Comparison of ENCODE assay signal across 13 mouse cellular contexts in genomic region chr5:121930261-121930660, GRCm38 (mm10).
DNase-seq lines count a peak whose midpoint lies in the region; ATAC-seq and TF ChIP-seq lines count a peak whose summit lies in the region.
"Had no signal": no experiment of that assay in that cellular context is flagged by ENCODE, and none has a peak within 500 bp of the region (broad histone marks: within the 10 kb centered on the region; RNA-seq: fewer than 3 reads in every experiment).

No protein-coding gene starts in this region.

- peak; percentile 43 for ATAC-seq in kidney, embryonic 14.5 days (ENCODE audit: low FRiP score, low TSS enrichment)
- no peak for ATAC-seq in midbrain, embryonic 16.5 days
- no peak for ATAC-seq in midbrain, postnatal 0 days (ENCODE audit: low FRiP score)
- ATAC-seq in hindbrain, embryonic 13.5 days (ENCODE audit: low FRiP score), result peak; percentile 46; the same call in 1 of the 2 replicates

- H3K4me3 ChIP-seq in kidney, embryonic 14.5 days (ENCODE audit: low read length), result no peak overlapping the region
- no peak overlapping the region for H3K4me3 ChIP-seq in midbrain, embryonic 16.5 days (ENCODE audit: low read depth, low read length)
- H3K4me3 ChIP-seq in midbrain, postnatal 0 days (ENCODE audit: low read depth, low read length), result no peak overlapping the region
- no peak overlapping the region for H3K4me3 ChIP-seq in hindbrain, embryonic 13.5 days
- H3K4me3 ChIP-seq: liver, embryonic 13.5 days had no signal

- H3K27me3 ChIP-seq in kidney, embryonic 14.5 days (ENCODE audit: control insufficient read depth, insufficient read depth, low read length), result peaks cover 6% of the 10 kb centered on the region
- no peaks in the 10 kb centered on the region for H3K27me3 ChIP-seq in midbrain, embryonic 16.5 days (ENCODE audit: control insufficient read depth, insufficient read depth, low read depth, low read length)
- no peaks in the 10 kb centered on the region for H3K27me3 ChIP-seq in midbrain, postnatal 0 days (ENCODE audit: insufficient read depth, low read length)
- no peaks in the 10 kb centered on the region; the same call in 1 of the 2 replicates for H3K27me3 ChIP-seq in hindbrain, embryonic 13.5 days

- WGBS in kidney, embryonic 14.5 days, result 14% methylated on average over 9 of the region's 9 CpGs
- 78% methylated on average over 9 of the region's 9 CpGs for WGBS in midbrain, embryonic 16.5 days
- 86% methylated on average over 9 of the region's 9 CpGs for WGBS in midbrain, postnatal 0 days
- WGBS in hindbrain, embryonic 13.5 days, result 29% methylated on average over 9 of the region's 9 CpGs

- H3K36me3 ChIP-seq in kidney, embryonic 14.5 days (ENCODE audit: control insufficient read depth, insufficient read depth, low read length), result no peaks in the 10 kb centered on the region
- H3K36me3 ChIP-seq in midbrain, embryonic 16.5 days (ENCODE audit: control insufficient read depth, insufficient read depth, low read length), result no peaks in the 10 kb centered on the region
- H3K36me3 ChIP-seq in midbrain, postnatal 0 days (ENCODE audit: insufficient read depth, low read length), result no peaks in the 10 kb centered on the region
- no peaks in the 10 kb centered on the region for H3K36me3 ChIP-seq in hindbrain, embryonic 13.5 days
- H3K36me3 ChIP-seq: liver, embryonic 13.5 days had no signal

- H3K4me2 ChIP-seq in kidney, embryonic 14.5 days (replicated peaks; ENCODE audit: low read depth, low read length), result no peak overlapping the region
- no peak overlapping the region for H3K4me2 ChIP-seq in midbrain, embryonic 16.5 days (ENCODE audit: low read length)
- H3K4me2 ChIP-seq in midbrain, postnatal 0 days (ENCODE audit: low read depth, low read length, poor library complexity, severe bottlenecking), result no peak overlapping the region
- no peak overlapping the region for H3K4me2 ChIP-seq in hindbrain, embryonic 13.5 days
- H3K4me2 ChIP-seq: liver, embryonic 13.5 days had no signal

- no peak overlapping the region for H3K9ac ChIP-seq in kidney, embryonic 14.5 days (ENCODE audit: low read depth, low read length)
- H3K9ac ChIP-seq in midbrain, embryonic 16.5 days (ENCODE audit: low read depth, low read length), result 0 out of 2 replicates have a peak overlapping the region, but pooled peaks have one; percentile 36
- H3K9ac ChIP-seq in midbrain, postnatal 0 days (replicated peaks; ENCODE audit: low read length, poor library complexity, severe bottlenecking), result no peak overlapping the region
- H3K9ac ChIP-seq in hindbrain, embryonic 13.5 days, result peak overlapping the region; percentile 3; the same call in 1 of the 2 replicates
- H3K9ac ChIP-seq: liver, embryonic 13.5 days had no signal

- no peak overlapping the region; the same call in 1 of the 2 replicates for H3K27ac ChIP-seq in kidney, embryonic 14.5 days (ENCODE audit: low read depth, low read length)
- H3K27ac ChIP-seq in midbrain, embryonic 16.5 days (ENCODE audit: low read length), result no peak overlapping the region
- no peak overlapping the region for H3K27ac ChIP-seq in midbrain, postnatal 0 days (ENCODE audit: low read depth, low read length)
- peak overlapping the region; percentile 77 for H3K27ac ChIP-seq in hindbrain, embryonic 13.5 days
- H3K27ac ChIP-seq: liver, embryonic 13.5 days had no signal

- intact Hi-C loops in heart, postnatal 10 days (cut with DNase I), result no loop called here

- no peak for TF ChIP-seq CTCF in midbrain, postnatal 0 days (IDR thresholded peaks at IDR 0.05)

- no peaks in the 10 kb centered on the region for H3K9me3 ChIP-seq in kidney, embryonic 14.5 days (ENCODE audit: control insufficient read depth, low read length)
- no peaks in the 10 kb centered on the region for H3K9me3 ChIP-seq in midbrain, embryonic 16.5 days (replicated peaks; ENCODE audit: control insufficient read depth, low read length, poor library complexity, severe bottlenecking)
- no peaks in the 10 kb centered on the region for H3K9me3 ChIP-seq in midbrain, postnatal 0 days (ENCODE audit: low read length)
- no peaks in the 10 kb centered on the region for H3K9me3 ChIP-seq in hindbrain, embryonic 13.5 days
- H3K9me3 ChIP-seq: liver, embryonic 13.5 days had no signal

- no peak for DNase-seq in kidney, adult 11 months
- no peak for DNase-seq in midbrain, postnatal 0 days (ENCODE audit: low spot score)
- peak; percentile 18 for DNase-seq in yolk sac, embryonic 10.5 days (ENCODE audit: low spot score)
- DNase-seq in heart, postnatal 10 days, result no peak
- DNase-seq: cerebellum, adult 8-10 months; heart, adult 18-20 months; liver, embryonic 13.5 days; lung, postnatal 4 days; right cerebral cortex, postnatal 4 days; thymus, postnatal 4 days had no signal

- peaks cover 13% of the 10 kb centered on the region; the same call in 1 of the 2 replicates for H3K4me1 ChIP-seq in kidney, embryonic 14.5 days (ENCODE audit: control insufficient read depth, insufficient read depth, low read length)
- peaks cover 26% of the 10 kb centered on the region for H3K4me1 ChIP-seq in midbrain, embryonic 16.5 days (ENCODE audit: control insufficient read depth, insufficient read depth, low read length)
- peaks cover under 1% of the 10 kb centered on the region; the same call in 1 of the 2 replicates for H3K4me1 ChIP-seq in midbrain, postnatal 0 days (ENCODE audit: insufficient read depth, low read length)
- H3K4me1 ChIP-seq in hindbrain, embryonic 13.5 days (replicated peaks), result peaks cover 83% of the 10 kb centered on the region
- H3K4me1 ChIP-seq: liver, embryonic 13.5 days had no signal

Comparison
In these comparisons a context has a peak if more than half of its experiments do, and no peak if none do; other contexts are left out.
1. H3K9ac ChIP-seq: peak in midbrain, embryonic 16.5 days (single experiment) and hindbrain, embryonic 13.5 days (single experiment); none in kidney, embryonic 14.5 days (single experiment) and midbrain, postnatal 0 days (single experiment).
2. ATAC-seq: peak in kidney, embryonic 14.5 days (single experiment) and hindbrain, embryonic 13.5 days (single experiment); none in midbrain, embryonic 16.5 days (single experiment) and midbrain, postnatal 0 days (single experiment).